Mouse (Mus musculus): ENCODE measurements around the gene Tsen15. TPM values are rescaled to one million over a fixed set of nuclear protein-coding genes. Genes with fewer than 3 reads are reported as not detected.

The Tsen15 gene
- total RNA-seq, 2 experiments from 2014 or later, result 35.3 to 39.3 TPM

DNA sequence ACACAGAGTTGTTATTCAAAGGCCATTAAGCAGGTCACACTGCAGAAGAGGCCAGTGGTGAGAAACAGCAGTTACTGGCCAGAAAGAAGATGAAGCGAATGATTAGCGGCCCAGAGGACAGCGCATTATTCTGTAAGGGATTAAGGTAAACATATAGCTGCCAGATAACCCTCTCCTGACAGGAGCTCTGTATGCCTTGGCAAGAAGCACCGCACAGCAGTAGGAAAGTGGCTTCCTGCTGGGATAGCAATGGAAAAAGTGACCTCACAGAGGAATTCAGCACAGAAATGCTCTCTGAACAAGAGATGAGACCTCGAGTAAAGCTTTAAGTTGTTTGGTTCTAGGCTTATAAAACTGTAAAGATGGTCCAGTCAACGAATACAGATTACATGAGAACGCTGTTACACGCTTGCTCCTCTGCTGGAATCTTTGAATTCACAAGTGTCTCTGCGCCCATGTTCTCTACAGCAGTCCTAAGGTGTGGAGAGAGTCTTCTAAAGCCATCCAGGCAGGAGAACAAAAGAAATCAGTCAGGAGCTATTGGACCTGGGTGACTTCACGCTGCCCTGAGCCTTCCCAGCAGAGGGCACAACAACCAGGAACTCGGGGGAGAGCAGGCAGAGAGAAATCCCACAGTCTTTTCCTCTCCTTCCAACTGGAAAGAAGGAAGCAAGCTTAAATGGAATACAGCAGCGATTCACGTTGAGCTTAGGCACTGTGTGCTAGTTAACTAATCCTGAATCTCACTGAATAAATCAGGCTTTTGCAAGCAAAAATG is 18.0 kb downstream of the Tsen15 start:
- H3K27ac ChIP-seq, result no peak overlapping the region
- TF ChIP-seq CTCF (conservative IDR thresholded peaks at IDR 0.05), result no peak
- no peak overlapping the region for H3K4me3 ChIP-seq
- DNase-seq (ENCODE audit: low spot score in 2 of 2), result no peak

GRCm38 (mm10) chr1:152356721-152357120 is 29.8 kb downstream of the Tsen15 start:
- TF ChIP-seq CTCF (conservative IDR thresholded peaks at IDR 0.05), result no peak
- H3K27ac ChIP-seq, result no peak overlapping the region
- no peak for DNase-seq (ENCODE audit: low spot score in 2 of 2)
- no peak overlapping the region for H3K4me3 ChIP-seq

DNA sequence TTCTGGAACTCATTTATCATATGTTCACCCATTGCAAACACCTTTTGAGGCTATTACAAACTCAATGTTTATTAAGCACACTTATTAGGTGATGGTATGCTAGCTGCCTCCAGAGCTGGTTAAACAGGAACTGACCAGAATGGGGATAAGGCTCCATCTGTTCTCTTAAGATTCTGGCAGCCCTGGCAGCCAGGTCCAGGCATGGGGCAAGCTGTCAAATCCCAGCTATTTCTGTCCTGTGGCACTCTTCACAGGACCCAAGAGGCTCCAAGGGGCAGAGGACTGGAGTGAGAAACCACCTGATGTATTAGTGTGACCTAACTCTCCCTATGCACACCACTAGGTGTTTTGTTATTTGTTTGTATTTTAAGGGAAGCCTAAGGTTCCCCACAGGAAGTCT is 38.5 kb downstream of the Tsen15 start:
- no peak for DNase-seq (ENCODE audit: low spot score in 2 of 2)
- Histone ChIP-seq H3K27ac (no peak overlapping the region), H3K4me3 (no peak overlapping the region)
- no peak for TF ChIP-seq CTCF (conservative IDR thresholded peaks at IDR 0.05)

DNA sequence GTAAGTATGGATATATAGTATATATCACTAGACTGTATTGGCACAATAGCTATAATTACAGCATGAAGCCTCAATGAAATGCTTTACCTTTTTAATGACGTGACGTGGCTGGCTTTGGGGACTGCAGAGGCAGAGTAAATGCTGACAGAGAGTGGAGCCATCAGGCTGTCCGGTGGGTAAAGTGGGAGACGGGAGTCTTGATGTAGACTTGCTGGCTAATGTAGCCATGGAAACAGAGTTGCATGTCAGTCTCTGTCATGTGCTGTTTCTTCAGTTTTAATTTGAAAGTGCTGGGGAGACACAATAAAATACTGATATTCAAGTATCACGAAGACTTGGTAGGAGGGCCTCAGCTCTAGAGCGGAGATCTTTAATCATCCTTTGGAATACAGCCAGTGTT is 62.5 kb downstream of the Tsen15 start:
- Histone ChIP-seq H3K27ac (no peak overlapping the region), H3K4me3 (no peak overlapping the region)
- DNase-seq (ENCODE audit: low spot score in 2 of 2), result no peak
- no peak for TF ChIP-seq CTCF (conservative IDR thresholded peaks at IDR 0.05)

Other genes starting within 250 kb of the Tsen15 start
- gene Colgalt2, start 13.1 kb upstream of the Tsen15 start, total RNA-seq (2021), result 1 to 10 TPM; 6.2 to 7.1 TPM

All from layer of hippocampus, adult 2 months (tissue).